Mouse (Mus musculus) kidney, embryonic 14.5 days (tissue): ENCODE results near the gene Iyd. TPM values are rescaled to one million over a fixed set of nuclear protein-coding genes. Genes with fewer than 3 reads are reported as not detected.

ENCODE experiments used
- ATAC-seq: fragments of 200-750 bp; cut with Nextera tagmentation; 2 replicates; pipeline ENCODE4 v1.8.0; 2017; ENCODE audit warnings: moderate number of reproducible peaks, mild to moderate bottlenecking, moderate TSS enrichment, moderate library complexity; ENCODE audit not compliant: low FRiP score, low TSS enrichment
- H3K27ac ChIP-seq: fragments of 300-500 bp; sonication (generic); 2 replicates; pipeline ENCODE4 v1.5.1; 2014; ENCODE audit warnings: low read depth, mild to moderate bottlenecking, low read length, moderate library complexity, mixed read lengths
- H3K27me3 ChIP-seq: fragments of 300-500 bp; sonication (generic); 2 replicates; pipeline ENCODE4 v1.6.1; 2014; ENCODE audit warnings: mild to moderate bottlenecking, low read length; ENCODE audit not compliant: control insufficient read depth, insufficient read depth
- H3K36me3 ChIP-seq: fragments of 300-500 bp; sonication (generic); 2 replicates; pipeline ENCODE4 v1.6.1; 2014; ENCODE audit warnings: low read length, mixed read lengths; ENCODE audit not compliant: control insufficient read depth, insufficient read depth
- H3K4me1 ChIP-seq: fragments of 300-500 bp; sonication (generic); 2 replicates; pipeline ENCODE4 v1.6.1; 2014; ENCODE audit warnings: low read length, mixed read lengths; ENCODE audit not compliant: control insufficient read depth, insufficient read depth
- H3K4me2 ChIP-seq: fragments of 300-500 bp; sonication (generic); replicated peaks from 2 replicates; pipeline ENCODE4 v1.6.1; 2014; ENCODE audit warnings: low read depth, mild to moderate bottlenecking, low read length
- H3K4me3 ChIP-seq: fragments of 300-500 bp; sonication (generic); 2 replicates; pipeline ENCODE4 v1.5.1; 2014; ENCODE audit warnings: mild to moderate bottlenecking, low read length
- H3K9ac ChIP-seq: fragments of 300-500 bp; sonication (generic); 2 replicates; pipeline ENCODE4 v1.6.1; 2014; ENCODE audit warnings: low read depth, mild to moderate bottlenecking, low read length, moderate library complexity
- H3K9me3 ChIP-seq: fragments of 300-500 bp; sonication (generic); 2 replicates; pipeline ENCODE4 v1.6.1; 2016; ENCODE audit warnings: low read length; ENCODE audit not compliant: control insufficient read depth
- WGBS: fragments of 180-500 bp; shearing (Covaris S2); extraction: QIAGEN DNeasy Blood & Tissue Kit; methylation state at CpG from one replicate; pipeline ENCODE4 v1.1.7; 2014; 5-methylcytosine and 5-hydroxymethylcytosine counted together
- polyA plus RNA-seq: library from polyadenylated mRNA; unstranded; fragments of >200 nt; fragmentation: Nextera tagmentation; extraction: Ambion mirVana; gene quantifications from 2 replicates; pipeline ENCODE4 v1.2.1, GENCODE M21; 2014

The Iyd gene
- polyA plus RNA-seq, 1 experiment from 2014 or later, result 3.5 TPM

DNA sequence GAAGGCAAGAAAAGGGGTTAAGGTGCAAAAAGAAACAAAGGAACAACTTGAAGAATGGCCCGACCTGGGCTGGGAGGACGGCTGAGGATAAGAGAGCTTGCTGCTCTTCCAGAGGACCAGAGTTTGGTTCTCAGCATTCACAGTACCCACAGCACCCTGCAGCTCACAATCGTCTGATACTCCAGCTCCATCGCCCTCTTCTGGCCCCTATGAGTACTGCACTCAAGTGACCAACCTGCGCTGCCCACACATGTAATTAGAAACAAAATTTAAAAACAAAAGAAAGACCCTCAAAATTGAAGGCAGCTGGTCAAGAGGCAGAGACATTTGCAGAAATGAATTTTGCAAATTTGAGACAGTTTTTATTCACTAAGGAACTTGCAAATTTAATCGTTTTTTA is 27.8 kb downstream of the Iyd start:
- no peak overlapping the region for H3K4me2 ChIP-seq
- H3K4me3 ChIP-seq, result no peak overlapping the region
- H3K36me3 ChIP-seq, result no peaks in the 10 kb centered on the region
- H3K27ac ChIP-seq, result no peak overlapping the region
- WGBS, result 78% methylated on average over 6 of the region's 6 CpGs
- no peaks in the 10 kb centered on the region; the same call in 1 of the 2 replicates for H3K4me1 ChIP-seq
- ATAC-seq, result no peak
- H3K27me3 ChIP-seq, result no peaks in the 10 kb centered on the region
- H3K9me3 ChIP-seq, result no peaks in the 10 kb centered on the region
- H3K9ac ChIP-seq, result no peak overlapping the region

DNA sequence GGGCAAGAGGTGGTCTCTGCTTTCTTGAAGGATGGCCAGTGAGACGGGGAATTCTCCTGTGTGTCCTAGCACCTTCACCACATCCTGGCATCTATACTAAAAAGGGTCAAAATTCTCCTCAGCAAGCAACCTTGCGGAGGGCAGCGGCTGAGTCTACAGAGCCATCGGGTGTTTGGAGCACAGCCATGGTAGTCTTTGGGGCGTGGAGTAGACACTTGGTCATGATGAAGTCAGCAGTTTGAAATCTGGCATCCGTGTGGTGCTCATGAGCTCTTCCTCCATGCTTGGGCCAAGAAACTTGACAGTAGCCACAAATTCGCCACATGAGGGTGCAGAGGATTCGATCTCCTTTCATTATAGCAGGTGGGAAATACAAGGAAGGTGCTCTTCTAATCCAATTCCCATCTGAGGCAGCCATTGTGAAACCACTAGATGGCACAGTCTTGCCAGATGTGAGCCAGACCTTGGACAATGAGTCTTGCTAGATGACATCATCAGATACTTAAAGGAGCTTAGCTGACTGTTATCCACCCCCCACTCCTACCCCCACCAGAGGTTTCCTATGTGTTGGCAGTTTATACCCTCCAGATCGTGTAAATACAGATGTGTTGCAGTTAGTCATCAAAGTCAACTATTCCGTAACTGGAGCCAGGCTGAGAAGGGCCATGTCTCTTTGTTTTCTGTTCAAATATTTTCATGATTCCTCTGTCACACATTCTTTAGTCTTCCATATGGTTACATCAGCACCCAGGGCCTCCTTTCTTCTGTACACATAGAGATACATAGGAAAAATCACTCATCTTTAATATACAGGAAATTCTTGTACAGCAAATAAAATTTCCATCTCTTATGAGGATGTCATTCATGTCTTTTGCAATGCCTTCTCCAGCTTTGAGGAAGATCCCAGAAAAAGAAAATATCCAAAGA is 32.9 kb downstream of the Iyd start:
- no peak overlapping the region for H3K4me3 ChIP-seq
- 66% methylated on average over 10 of the region's 10 CpGs for WGBS
- peak; percentile 81 for ATAC-seq
- no peaks in the 10 kb centered on the region for H3K4me1 ChIP-seq
- H3K36me3 ChIP-seq, result no peaks in the 10 kb centered on the region
- H3K27me3 ChIP-seq, result no peaks in the 10 kb centered on the region
- H3K9me3 ChIP-seq, result no peaks in the 10 kb centered on the region
- H3K9ac ChIP-seq, result no peak overlapping the region
- H3K27ac ChIP-seq, result no peak overlapping the region
- no peak overlapping the region for H3K4me2 ChIP-seq

DNA sequence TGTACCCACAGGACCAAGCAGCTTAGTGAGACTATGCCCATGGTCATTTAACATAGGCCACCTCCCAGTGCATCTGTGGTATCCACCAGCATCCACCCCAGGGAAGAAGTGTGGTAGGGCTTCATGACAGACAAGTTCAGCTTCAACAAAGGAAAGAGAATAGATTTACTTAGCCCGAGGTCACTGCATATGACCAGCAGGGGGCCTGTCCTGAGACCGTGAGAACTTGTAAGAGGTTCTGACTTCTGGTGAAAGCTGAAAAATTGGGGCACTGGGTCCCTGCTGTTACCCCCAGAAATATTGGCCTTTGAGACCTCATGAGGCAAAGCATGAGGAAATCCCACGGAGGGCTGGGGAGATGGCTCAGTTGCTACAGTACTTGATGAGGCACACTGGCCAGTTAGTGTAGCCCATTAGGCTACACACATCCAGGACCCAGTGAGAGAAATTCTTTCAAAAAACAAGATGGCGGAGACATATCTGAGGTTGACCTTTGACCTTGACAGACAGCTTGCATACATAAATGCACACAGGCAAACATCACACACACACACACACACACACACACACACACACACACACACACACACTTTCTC is 34.0 kb downstream of the Iyd start:
- no peaks in the 10 kb centered on the region for H3K9me3 ChIP-seq
- H3K4me2 ChIP-seq, result no peak overlapping the region
- H3K4me3 ChIP-seq, result no peak overlapping the region
- H3K4me1 ChIP-seq, result no peaks in the 10 kb centered on the region
- H3K27ac ChIP-seq, result no peak overlapping the region
- H3K27me3 ChIP-seq, result no peaks in the 10 kb centered on the region
- no peaks in the 10 kb centered on the region for H3K36me3 ChIP-seq
- WGBS, result 80% methylated on average over 4 of the region's 4 CpGs
- ATAC-seq, result peak; percentile 43; the same call in 1 of the 2 replicates
- no peak overlapping the region for H3K9ac ChIP-seq

DNA sequence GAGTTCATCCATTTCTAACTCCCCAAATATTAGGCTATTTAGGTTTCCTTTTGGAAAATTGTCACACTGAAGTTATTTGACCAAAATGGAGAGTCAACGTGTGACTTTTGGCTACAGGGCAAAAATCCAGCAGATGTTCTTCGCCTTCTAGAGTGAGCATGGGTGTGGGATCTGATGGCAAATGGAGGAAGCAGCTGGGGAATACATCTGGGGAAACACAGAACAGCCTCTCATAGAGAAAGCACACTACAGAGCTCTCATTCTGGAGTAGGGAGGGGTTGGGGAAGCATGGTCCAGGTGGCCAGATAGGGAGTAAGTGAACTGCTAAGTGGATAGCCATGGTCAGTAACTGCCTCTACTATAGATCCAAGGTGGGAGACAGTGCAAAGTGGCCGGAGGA is 50.6 kb downstream of the Iyd start:
- Histone ChIP-seq H3K27ac (no peak overlapping the region), H3K9ac (no peak overlapping the region), H3K36me3 (no peaks in the 10 kb centered on the region), H3K27me3 (no peaks in the 10 kb centered on the region), H3K4me3 (no peak overlapping the region), H3K4me1 (no peaks in the 10 kb centered on the region), H3K4me2 (no peak overlapping the region), H3K9me3 (no peaks in the 10 kb centered on the region)
- no peak for ATAC-seq
- 89% methylated on average over 3 of the region's 3 CpGs for WGBS

DNA sequence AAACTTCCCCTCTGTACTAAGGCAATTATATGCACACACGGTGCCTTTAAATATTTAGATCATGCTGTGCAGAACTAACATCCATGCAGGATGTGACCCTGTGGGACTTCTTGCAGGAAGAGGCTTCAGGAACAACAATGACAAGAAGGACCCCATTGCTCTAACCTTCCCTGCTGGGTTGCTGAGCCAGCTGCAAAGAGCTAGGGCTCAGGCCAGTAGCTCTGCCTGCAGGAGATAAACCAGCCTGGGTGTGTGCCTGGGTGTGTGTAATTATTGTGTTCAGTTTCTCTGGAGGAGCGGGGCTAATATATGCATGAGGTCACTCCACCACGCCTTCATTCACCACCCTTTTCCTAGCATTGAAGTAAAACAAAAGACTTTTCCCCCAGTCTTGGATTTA is 51.8 kb downstream of the Iyd start:
- WGBS, result 62% methylated on average over 3 of the region's 3 CpGs
- Histone ChIP-seq H3K27ac (no peak overlapping the region), H3K36me3 (no peaks in the 10 kb centered on the region), H3K9me3 (no peaks in the 10 kb centered on the region), H3K9ac (no peak overlapping the region), H3K27me3 (no peaks in the 10 kb centered on the region), H3K4me2 (no peak overlapping the region), H3K4me3 (no peak overlapping the region), H3K4me1 (no peaks in the 10 kb centered on the region)
- no peak for ATAC-seq

DNA sequence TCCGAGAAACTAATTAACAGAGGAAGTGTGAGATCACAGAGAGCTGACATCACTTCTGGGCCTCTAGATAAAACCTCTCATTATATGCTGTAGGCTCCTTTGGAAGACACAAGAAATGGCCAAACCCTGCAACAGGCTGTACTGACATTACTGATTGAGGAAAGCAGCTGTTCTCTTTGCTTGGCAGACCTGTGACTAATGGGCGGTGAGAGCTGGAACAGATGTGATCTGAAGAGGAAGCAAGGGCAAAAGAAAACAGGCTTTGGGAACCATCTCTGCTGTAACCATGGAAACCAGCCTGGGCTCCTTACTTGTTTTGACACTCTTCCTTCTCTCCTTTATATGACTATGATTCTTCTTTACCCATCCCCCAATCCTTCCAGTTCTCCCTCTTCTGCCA is 56.7 kb downstream of the Iyd start:
- Histone ChIP-seq H3K27me3 (no peaks in the 10 kb centered on the region), H3K4me2 (no peak overlapping the region), H3K9me3 (no peaks in the 10 kb centered on the region), H3K9ac (no peak overlapping the region), H3K27ac (no peak overlapping the region), H3K4me1 (no peaks in the 10 kb centered on the region), H3K36me3 (no peaks in the 10 kb centered on the region), H3K4me3 (no peak overlapping the region)
- no peak for ATAC-seq
- 48% methylated on average over 2 of the region's 2 CpGs for whole genome bisulfite sequencing

DNA sequence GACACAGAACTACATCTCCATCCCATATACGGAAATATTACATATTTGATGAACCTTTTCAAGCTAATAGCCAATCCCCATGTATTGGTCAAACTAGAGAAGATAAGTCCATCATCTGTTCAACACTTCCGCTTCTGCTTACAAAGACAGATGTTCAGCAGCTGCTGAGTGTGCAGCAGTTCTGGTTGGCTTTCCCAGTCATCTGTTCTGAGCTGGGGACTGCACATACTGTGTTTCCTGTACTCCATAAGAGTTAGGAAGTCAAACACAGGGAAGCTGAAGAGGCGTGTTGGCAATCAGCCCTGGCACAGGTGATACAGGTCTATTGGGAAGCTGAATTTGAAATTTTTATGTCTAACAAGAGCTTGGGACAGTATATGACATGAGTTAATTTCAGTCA is 57.7 kb downstream of the Iyd start:
- 89% methylated on average over 3 of the region's 3 CpGs for WGBS
- no peak overlapping the region for H3K9ac ChIP-seq
- H3K27me3 ChIP-seq, result no peaks in the 10 kb centered on the region
- H3K4me1 ChIP-seq, result no peaks in the 10 kb centered on the region
- no peak for ATAC-seq
- no peaks in the 10 kb centered on the region for H3K9me3 ChIP-seq
- H3K27ac ChIP-seq, result no peak overlapping the region
- no peak overlapping the region for H3K4me2 ChIP-seq
- H3K36me3 ChIP-seq, result no peaks in the 10 kb centered on the region
- H3K4me3 ChIP-seq, result no peak overlapping the region

Other genes starting within 250 kb of the Iyd start
- gene Ppp1r14c, start 174.2 kb upstream of the Iyd start, polyA plus RNA-seq, result 3.6 and 5.0 TPM in 2 replicates
- 11.7 and 16.9 TPM in 2 replicates for gene Plekhg1, start 200.1 kb downstream of the Iyd start, polyA plus RNA-seq